Mouse (Mus musculus) ES-E14 (cell line): ENCODE measurements around the gene Rps6. TPM values are rescaled to one million over a fixed set of nuclear protein-coding genes. Genes with fewer than 3 reads are reported as not detected.
A peak's percentile ranks its signal among the peaks of the same experiment; 100 is the strongest.

Experiments
- DNase-seq: peaks from one replicate; pipeline ENCODE4 v3.0.0-alpha.2; 2013; ENCODE audit warnings: low read depth, low spot score
- H3K27ac ChIP-seq: 2 replicates; pipeline ENCODE4 v1.5.1; 2012; ENCODE audit warnings: low read depth, mild to moderate bottlenecking, low read length, moderate library complexity, mixed read lengths; ENCODE audit not compliant: poor library complexity, insufficient read depth, severe bottlenecking
- H3K36me3 ChIP-seq: 2 replicates; pipeline ENCODE4 v1.6.1; 2012; ENCODE audit warnings: mild to moderate bottlenecking, low read length, moderate library complexity, mixed read lengths; ENCODE audit not compliant: control insufficient read depth, poor library complexity, insufficient read depth, severe bottlenecking
- H3K4me1 ChIP-seq, 2 experiments: fragments of 150-350 bp in 1 of 2; sonication (generic) in 1 of 2; 2 replicates each; pipeline ENCODE4 v1.6.1; 2012; ENCODE audit warnings: low read length in 2 of 2, mild to moderate bottlenecking in 1 of 2, mixed read lengths in 1 of 2; ENCODE audit not compliant: control insufficient read depth in 2 of 2, insufficient read depth in 2 of 2, poor library complexity in 1 of 2
- H3K4me3 ChIP-seq, 2 experiments: fragments of 150-350 bp in 1 of 2; sonication (generic) in 1 of 2; 2 replicates each; pipeline ENCODE4 v1.5.1; 2012; ENCODE audit warnings: low read length in 2 of 2, low read depth in 1 of 2, mild to moderate bottlenecking in 1 of 2, mixed read lengths in 1 of 2; ENCODE audit not compliant: insufficient read depth in 1 of 2, poor library complexity in 1 of 2, severe bottlenecking in 1 of 2
- H3K9ac ChIP-seq: 2 replicates; pipeline ENCODE4 v1.6.1; 2012; ENCODE audit warnings: low read depth, mild to moderate bottlenecking, low read length, mixed read lengths; ENCODE audit not compliant: poor library complexity, insufficient read depth, severe bottlenecking
- H3K9me3 ChIP-seq: fragments of 150-350 bp; sonication (generic); 2 replicates; pipeline ENCODE4 v1.6.1; 2012; ENCODE audit warnings: low read depth, mild to moderate bottlenecking, low read length; ENCODE audit not compliant: control insufficient read depth, insufficient read depth
- CHD2 ChIP-seq: IDR thresholded peaks from 2 replicates; pipeline ENCODE4 v1.6.1; 2014; ENCODE audit warnings: mild to moderate bottlenecking, low read depth, low read length, inconsistent platforms
- HCFC1 ChIP-seq: IDR thresholded peaks from 2 replicates; pipeline ENCODE4 v1.6.1; 2012; ENCODE audit warnings: low read length, inconsistent platforms, borderline replicate concordance; ENCODE audit not compliant: insufficient read depth
- MAFK ChIP-seq: IDR thresholded peaks from 2 replicates; pipeline ENCODE4 v1.6.1; 2014; ENCODE audit warnings: mild to moderate bottlenecking, low read depth, low read length, inconsistent platforms; ENCODE audit not compliant: insufficient read depth
- ZC3H11A ChIP-seq: IDR thresholded peaks from 2 replicates; pipeline ENCODE4 v1.6.1; 2012; ENCODE audit warnings: low read depth, mild to moderate bottlenecking, inconsistent platforms, low read length, borderline replicate concordance
- ZNF384 ChIP-seq: IDR thresholded peaks from 2 replicates; pipeline ENCODE4 v1.6.1; 2012; ENCODE audit warnings: low read depth, low read length, inconsistent platforms
- in situ Hi-C, 2 experiments: fragments of 600-800 bp; cut with MboI; formaldehyde crosslinking; loops; one replicate each; pipeline ENCODE4 v1.15.1; 2025; ENCODE audit warnings: low sequenced_read_pairs in 2 of 2, inconsistent platforms in 1 of 2; ENCODE audit not compliant: unreplicated experiment in 2 of 2
- total RNA-seq: library from RNA; depleted of rRNA; stranded (reverse); fragments of 300-350 nt; gene quantifications from 2 replicates; pipeline ENCODE4 v1.2.3, GENCODE M21; 2012; rRNA removed

Gene Rps6
- total RNA-seq, 1 experiment: 2,264 TPM

DNA sequence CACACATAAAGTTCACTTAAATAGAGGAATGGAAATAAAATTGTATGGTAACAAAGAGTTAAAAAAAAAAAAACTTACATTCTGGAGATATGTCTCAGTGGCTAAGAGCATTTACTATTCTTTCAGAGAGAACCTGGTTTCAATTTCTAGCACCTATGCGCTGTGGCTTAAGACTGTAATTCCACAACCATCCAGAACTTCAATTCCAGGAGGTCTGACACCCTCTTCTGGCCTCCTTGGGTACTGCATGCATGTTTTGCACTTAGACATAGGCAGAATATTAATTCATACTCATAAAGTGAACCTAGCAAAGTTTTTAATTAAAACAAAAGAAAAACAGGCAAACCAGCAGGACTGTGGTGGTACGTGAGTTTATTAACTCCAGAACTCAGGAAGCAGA, 34.0 kb downstream of the Rps6 start:
- no peak overlapping the region for H3K27ac ChIP-seq
- H3K4me1 ChIP-seq: no peaks in the 10 kb centered on the region
- H3K36me3 ChIP-seq: peaks cover 9% of the 10 kb centered on the region
- no peaks in the 10 kb centered on the region for H3K9me3 ChIP-seq
- no peak overlapping the region for H3K9ac ChIP-seq
- peak; percentile 33 for DNase-seq
- TF ChIP-seq ZC3H11A: peak; percentile 9; the same call in 1 of the 2 replicates
- TF ChIP-seq CHD2: no peak
- in situ Hi-C loops: no loop called here
- H3K4me3 ChIP-seq: no peak overlapping the region

DNA sequence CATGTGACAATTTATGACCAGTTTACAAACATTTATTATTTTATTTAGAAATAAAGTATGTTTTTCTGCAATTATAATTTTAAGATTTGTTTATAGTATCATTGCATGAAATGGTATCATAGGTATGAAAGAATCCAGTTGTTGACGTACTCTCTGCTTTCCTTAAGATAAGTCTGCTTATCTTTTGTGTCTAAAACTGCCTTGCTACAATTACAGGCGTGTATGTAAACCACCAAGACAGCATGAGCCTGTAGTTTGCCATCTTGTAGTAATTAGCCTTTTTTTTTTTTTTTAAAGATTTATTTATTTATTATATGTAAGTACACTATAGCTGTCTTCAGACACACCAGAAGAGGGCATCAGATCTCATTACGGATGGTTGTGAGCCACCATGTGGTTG, 42.4 kb downstream of the Rps6 start:
- no peaks in the 10 kb centered on the region for H3K4me1 ChIP-seq
- no peak overlapping the region for H3K27ac ChIP-seq
- H3K36me3 ChIP-seq: no peaks in the 10 kb centered on the region
- H3K9ac ChIP-seq: no peak overlapping the region
- in situ Hi-C loops: no loop called here
- TF ChIP-seq HCFC1 (no peak), MAFK (no peak), ZC3H11A (no peak), CHD2 (no peak), ZNF384 (no peak)
- no peaks in the 10 kb centered on the region for H3K9me3 ChIP-seq
- no peak overlapping the region for H3K4me3 ChIP-seq
- no peak for DNase-seq

DNA sequence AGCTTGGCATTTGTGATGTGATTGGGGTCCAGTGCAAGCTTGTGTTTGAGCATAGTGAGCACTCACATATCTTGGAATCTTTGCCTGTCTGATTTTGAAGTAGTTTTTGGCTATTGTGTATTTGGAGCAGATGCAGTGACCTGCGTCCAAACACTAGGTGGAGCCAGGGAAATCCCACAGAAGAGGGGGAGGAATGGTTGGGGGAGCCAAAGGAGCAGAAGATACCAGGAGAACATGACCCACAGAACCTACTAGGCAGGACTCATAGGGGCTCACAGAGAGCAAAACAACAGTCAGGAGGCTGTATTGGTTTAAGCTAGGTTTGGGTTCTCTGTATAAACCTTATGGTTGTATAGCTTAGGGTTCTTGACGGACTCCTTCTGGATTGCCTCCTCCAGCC, 46.6 kb downstream of the Rps6 start:
- no peak overlapping the region for H3K27ac ChIP-seq
- H3K4me3 ChIP-seq: no peak overlapping the region
- H3K9me3 ChIP-seq: peaks cover 2% of the 10 kb centered on the region; the same call in 1 of the 2 replicates
- no peak overlapping the region for H3K9ac ChIP-seq
- H3K4me1 ChIP-seq: no peaks in the 10 kb centered on the region
- peaks cover 3% of the 10 kb centered on the region; the same call in 1 of the 2 replicates for H3K36me3 ChIP-seq
- peak; percentile 27 for DNase-seq
- TF ChIP-seq ZC3H11A: no peak
- no peak for TF ChIP-seq ZNF384
- TF ChIP-seq MAFK: no peak
- no peak for TF ChIP-seq HCFC1
- TF ChIP-seq CHD2: no peak
- in situ Hi-C loops: no loop called here

Other genes with a start within 250 kb of the Rps6 start
- gene Haus6, start 245.4 kb downstream of the Rps6 start, total RNA-seq: 53.9 and 55.8 TPM in 2 replicates
- gene Plin2, start 187.4 kb downstream of the Rps6 start, total RNA-seq: 51.9 and 106 TPM in 2 replicates
- gene Dennd4c, start 108.9 kb downstream of the Rps6 start, total RNA-seq: 13.0 and 14.0 TPM in 2 replicates
- 7.2 and 8.3 TPM in 2 replicates for gene Acer2, start 17.0 kb upstream of the Rps6 start, total RNA-seq